Mouse (Mus musculus): ENCODE data around the gene Abca8a. TPM values are rescaled to one million over a fixed set of nuclear protein-coding genes. Genes with fewer than 3 reads are reported as not detected.
"Not testable (repeated sequence)": the region's sequence is repeated elsewhere in the genome, so short reads cannot be mapped to it uniquely, and the experiment has no call there.

Gene Abca8a
- polyA plus RNA-seq, 1 experiment from 2014 or later = 0.37 TPM

DNA sequence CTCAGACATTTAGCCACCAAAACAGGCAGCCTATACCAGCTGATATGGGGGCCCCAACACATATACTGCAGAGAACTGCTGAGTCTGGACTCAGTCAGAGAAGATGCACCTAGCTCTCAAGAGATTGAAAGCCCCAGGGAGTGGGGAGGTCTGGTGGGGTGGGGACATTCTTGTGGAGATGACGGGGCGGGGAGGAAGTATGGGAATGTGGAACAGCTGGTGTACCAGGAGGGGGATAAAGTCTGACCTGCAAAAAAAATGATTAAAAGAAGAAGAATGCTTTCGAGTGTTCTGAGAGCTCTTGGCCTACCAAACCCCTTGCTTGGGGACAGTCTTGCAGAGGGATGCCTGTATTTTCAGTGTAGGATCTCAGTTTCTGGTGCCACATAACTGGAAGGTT lies 42.1 kb downstream of the Abca8a start:
- no peak overlapping the region for H3K9ac ChIP-seq
- no peak for ATAC-seq
- H3K4me1 ChIP-seq = no peaks in the 10 kb centered on the region
- H3K27me3 ChIP-seq = no peaks in the 10 kb centered on the region
- no peak overlapping the region for H3K27ac ChIP-seq
- no peaks in the 10 kb centered on the region for H3K9me3 ChIP-seq (replicated peaks)
- H3K4me2 ChIP-seq = no peak overlapping the region
- H3K36me3 ChIP-seq (ENCODE audit: poor library complexity, severe bottlenecking) = no peaks in the 10 kb centered on the region
- WGBS = 85% methylated on average over 3 of the region's 3 CpGs
- no peak overlapping the region for H3K4me3 ChIP-seq

DNA sequence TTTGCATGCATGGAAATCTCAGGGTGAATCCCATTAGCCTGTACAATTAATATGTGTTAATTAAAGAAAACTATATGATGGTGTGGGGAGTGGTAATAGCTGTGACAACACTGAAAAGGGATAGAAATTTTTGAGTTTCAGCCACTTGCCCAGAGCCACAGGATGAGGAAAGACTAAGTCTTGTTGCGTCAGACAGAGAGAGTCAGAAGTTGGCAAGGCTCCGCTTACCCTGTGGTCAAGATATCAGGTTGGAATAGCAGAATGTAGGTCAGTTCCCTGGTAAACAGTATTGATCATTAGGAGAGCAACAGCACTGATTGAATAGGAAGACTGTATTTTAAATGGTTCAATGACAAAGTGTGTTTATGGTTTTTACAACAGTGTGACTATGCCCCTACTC lies 58.0 kb downstream of the Abca8a start:
- no peak overlapping the region for H3K27ac ChIP-seq
- H3K27me3 ChIP-seq = no peaks in the 10 kb centered on the region
- H3K4me2 ChIP-seq = no peak overlapping the region
- H3K9me3 ChIP-seq (replicated peaks) = no peaks in the 10 kb centered on the region
- 91% methylated on average over 2 of the region's 2 CpGs for WGBS
- no peak overlapping the region for H3K9ac ChIP-seq
- no peak overlapping the region for H3K4me3 ChIP-seq
- no peaks in the 10 kb centered on the region for H3K36me3 ChIP-seq (ENCODE audit: poor library complexity, severe bottlenecking)
- peaks cover 3% of the 10 kb centered on the region; the same call in 1 of the 2 replicates for H3K4me1 ChIP-seq
- ATAC-seq = no peak

DNA sequence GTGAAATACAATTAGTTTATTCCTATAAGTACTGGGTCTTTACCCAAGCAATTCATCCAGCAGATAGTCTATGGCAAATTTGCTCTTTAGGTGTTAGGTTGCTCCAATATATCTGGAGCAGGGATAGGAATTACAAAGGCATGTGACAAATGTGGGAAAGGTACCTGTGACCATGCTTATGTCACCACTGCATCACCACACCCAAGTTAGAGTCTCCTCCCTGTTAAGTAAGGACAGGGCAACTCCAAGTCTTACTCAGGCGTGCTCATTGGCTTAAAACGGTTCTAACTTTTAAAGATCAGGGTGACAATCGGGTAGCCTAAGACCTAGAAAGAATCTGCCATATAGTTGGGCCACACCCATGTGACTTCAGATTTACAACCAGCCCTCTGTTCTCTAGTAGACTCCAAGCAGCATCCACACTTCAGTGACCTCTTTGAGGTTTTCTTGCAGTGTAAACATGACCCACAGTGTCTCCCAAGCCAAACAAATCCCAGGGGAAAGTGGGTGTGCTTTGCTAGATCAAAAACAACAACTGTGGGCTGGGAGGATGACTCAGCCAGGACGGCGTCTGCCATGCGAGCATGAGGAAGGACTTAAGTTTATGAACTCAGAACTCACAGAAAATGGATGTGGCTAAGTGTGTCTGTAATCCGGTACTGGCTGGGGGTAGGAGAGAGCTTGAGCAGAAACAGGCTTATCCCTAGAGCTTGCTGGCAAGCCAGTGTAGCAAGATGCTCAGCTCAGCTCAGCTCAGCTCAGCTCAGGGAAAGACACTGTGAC lies 66.7 kb downstream of the Abca8a start:
- 82% methylated on average over 7 of the region's 7 CpGs for WGBS
- no peak overlapping the region for H3K27ac ChIP-seq
- ATAC-seq = no peak
- no peak overlapping the region for H3K4me3 ChIP-seq
- no peak overlapping the region for H3K4me2 ChIP-seq
- no peak overlapping the region for H3K9ac ChIP-seq
- no peaks in the 10 kb centered on the region for H3K27me3 ChIP-seq
- no peaks in the 10 kb centered on the region for H3K4me1 ChIP-seq
- no peaks in the 10 kb centered on the region for H3K9me3 ChIP-seq (replicated peaks)
- no peaks in the 10 kb centered on the region for H3K36me3 ChIP-seq (ENCODE audit: poor library complexity, severe bottlenecking)

DNA sequence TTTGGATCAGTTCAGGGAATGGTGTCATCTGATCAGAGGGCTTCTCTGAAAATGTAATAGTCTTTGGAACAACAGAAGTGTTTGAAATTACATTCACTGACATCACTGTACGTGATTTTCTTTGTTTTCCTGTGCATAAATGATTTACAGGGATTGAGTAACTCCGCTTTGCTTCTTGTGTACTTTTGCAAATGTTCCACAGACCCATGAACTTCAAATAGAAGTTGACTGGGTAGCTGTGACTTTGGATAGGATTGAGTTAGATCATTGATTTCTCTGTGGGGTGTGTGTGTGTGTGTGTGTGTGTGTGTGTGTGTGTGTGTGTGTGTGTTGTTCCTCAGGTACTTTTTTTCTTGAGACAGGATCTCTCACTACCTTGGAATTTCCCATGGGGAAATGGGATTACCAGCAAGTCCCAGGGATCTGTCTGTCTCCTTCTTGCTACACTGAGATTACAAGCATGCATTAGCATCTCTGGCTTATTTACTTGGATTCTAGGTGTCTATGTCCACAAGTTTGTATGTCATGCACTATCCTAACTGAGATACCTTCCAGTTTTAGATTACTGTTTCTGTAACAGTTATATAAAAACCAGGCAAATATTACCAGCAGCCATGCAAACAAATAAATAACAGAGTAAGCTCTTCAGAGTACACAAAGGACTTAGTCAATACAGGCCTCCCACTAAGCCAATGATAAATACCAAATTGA lies 84.8 kb downstream of the Abca8a start:
- WGBS = 82% methylated on average over 2 of the region's 2 CpGs
- Histone ChIP-seq H3K9ac (no peak overlapping the region), H3K4me1 (no peaks in the 10 kb centered on the region), H3K27ac (no peak overlapping the region), H3K4me3 (no peak overlapping the region), H3K27me3 (no peaks in the 10 kb centered on the region), H3K4me2 (no peak overlapping the region), H3K9me3 (replicated peaks) (no peaks in the 10 kb centered on the region), H3K36me3 (ENCODE audit: poor library complexity, severe bottlenecking) (no peaks in the 10 kb centered on the region)
- no peak for ATAC-seq

DNA sequence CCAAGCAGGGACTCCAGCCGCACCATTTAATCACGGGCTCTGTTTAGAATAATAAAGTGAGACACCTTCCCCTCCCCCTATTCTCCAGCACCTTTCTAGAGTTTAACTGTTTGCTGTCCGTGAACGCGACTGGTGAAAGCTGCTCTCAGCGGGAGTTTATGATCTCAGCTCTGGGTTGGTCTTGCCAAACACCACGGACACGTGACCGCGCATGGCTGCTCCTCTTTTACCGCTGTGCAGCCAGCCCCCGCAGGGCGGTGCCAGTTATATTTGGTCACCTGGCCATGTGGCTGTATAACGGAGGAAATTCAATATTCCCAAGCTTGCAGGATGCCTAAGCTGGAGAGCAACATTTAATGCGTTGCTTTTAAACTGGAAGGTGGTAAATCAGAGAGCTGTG lies 100.2 kb downstream of the Abca8a start, which contains the start of gene Abca8b:
TSS of gene Abca8b (minus strand) at position 222 of the 400 bp plus-strand sequence.
- Histone ChIP-seq H3K9ac (peak within 1 kb of the TSS; percentile 60), H3K36me3 (ENCODE audit: poor library complexity, severe bottlenecking) (no peaks in the 10 kb centered on the region), H3K4me1 (peaks cover 5% of the 10 kb centered on the region), H3K4me3 (peak within 1 kb of the TSS; percentile 43), H3K9me3 (replicated peaks) (no peaks in the 10 kb centered on the region), H3K27me3 (no peaks in the 10 kb centered on the region), H3K4me2 (peak within 1 kb of the TSS; percentile 67), H3K27ac (0 out of 2 replicates have a peak within 1 kb of the TSS, but pooled peaks have one; percentile 8)
- WGBS = under 1% methylated on average over 15 of the region's 15 CpGs
- ATAC-seq = peak; percentile 97

DNA sequence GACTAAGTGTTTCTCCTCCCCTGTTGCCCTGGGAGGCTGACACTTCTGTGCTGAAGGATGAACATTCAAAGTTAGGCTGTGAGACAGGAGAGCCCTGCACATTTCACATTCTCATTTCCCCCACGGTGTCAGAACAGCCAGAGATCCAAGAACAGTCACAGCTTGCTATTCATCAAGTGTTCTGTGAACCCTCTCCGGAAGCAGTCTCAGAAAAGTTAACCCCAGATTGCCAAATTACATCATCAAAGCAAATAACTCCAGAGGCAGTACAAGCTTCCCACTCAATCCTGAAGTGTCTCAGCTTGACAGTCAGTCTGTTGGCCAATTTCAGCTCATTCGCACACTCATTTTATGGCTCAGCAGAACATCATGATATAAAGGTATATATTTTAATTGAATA lies 100.8 kb downstream of the Abca8a start:
- peak; percentile 55 for ATAC-seq
- Histone ChIP-seq H3K9ac (no peak overlapping the region), H3K36me3 (ENCODE audit: poor library complexity, severe bottlenecking) (no peaks in the 10 kb centered on the region), H3K4me2 (peak overlapping the region; percentile 67), H3K9me3 (replicated peaks) (no peaks in the 10 kb centered on the region), H3K27ac (no peak overlapping the region), H3K27me3 (no peaks in the 10 kb centered on the region), H3K4me3 (peak overlapping the region; percentile 43), H3K4me1 (peaks cover 5% of the 10 kb centered on the region)
- WGBS = 6% methylated on average over 3 of the region's 3 CpGs

DNA sequence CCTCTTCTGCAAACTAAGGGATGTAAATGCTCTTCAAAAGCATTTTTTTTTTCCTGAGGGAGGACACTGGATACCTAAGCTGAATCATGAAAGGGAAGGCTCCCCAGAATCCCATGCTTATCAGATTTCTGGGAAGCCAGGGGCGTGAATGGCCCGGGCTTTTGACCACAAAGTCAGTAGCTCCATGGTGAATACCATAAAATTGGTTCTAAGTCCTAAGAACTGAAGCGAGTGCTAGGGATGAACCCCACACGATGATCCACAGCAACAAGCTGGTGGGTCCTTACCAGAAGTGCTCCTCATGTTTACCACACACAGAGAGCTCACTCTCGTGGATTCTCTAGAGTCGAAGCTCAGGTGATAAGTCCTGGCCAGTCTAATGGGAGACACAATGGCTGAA lies 101.8 kb downstream of the Abca8a start:
- no peak for ATAC-seq
- H3K4me2 ChIP-seq = no peak overlapping the region
- H3K9ac ChIP-seq = no peak overlapping the region
- H3K27ac ChIP-seq = no peak overlapping the region
- H3K4me3 ChIP-seq = no peak overlapping the region
- H3K9me3 ChIP-seq (replicated peaks) = no peaks in the 10 kb centered on the region
- 64% methylated on average over 6 of the region's 6 CpGs for WGBS
- no peaks in the 10 kb centered on the region for H3K27me3 ChIP-seq
- no peaks in the 10 kb centered on the region for H3K36me3 ChIP-seq (ENCODE audit: poor library complexity, severe bottlenecking)
- H3K4me1 ChIP-seq = peaks cover 5% of the 10 kb centered on the region

DNA sequence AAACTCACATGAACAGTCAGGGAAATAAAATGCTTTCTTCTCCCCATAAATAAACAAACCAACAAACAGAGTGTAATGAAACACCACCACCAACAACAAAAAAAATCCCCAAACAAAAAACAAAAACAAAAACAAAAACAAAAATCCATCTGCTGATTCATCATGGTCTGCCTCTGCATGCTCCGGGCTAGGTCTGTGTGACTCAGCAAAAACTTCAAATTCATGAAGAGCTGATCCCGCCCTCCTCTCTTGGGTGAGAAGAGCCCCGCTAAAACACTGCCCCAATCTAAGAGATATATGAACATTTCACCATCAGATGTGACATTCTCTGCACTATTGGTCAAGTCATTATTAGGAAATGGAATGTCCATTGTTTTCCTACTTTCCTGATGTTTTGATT lies 104.5 kb downstream of the Abca8a start:
- H3K27me3 ChIP-seq = no peaks in the 10 kb centered on the region
- H3K36me3 ChIP-seq (ENCODE audit: poor library complexity, severe bottlenecking) = no peaks in the 10 kb centered on the region
- no peak overlapping the region for H3K4me2 ChIP-seq
- no peaks in the 10 kb centered on the region for H3K9me3 ChIP-seq (replicated peaks)
- no peak overlapping the region for H3K27ac ChIP-seq
- no peak overlapping the region for H3K9ac ChIP-seq
- no peak overlapping the region for H3K4me3 ChIP-seq
- H3K4me1 ChIP-seq = peaks cover 5% of the 10 kb centered on the region
- WGBS = 82% methylated on average over 3 of the region's 3 CpGs
- ATAC-seq = no peak

DNA sequence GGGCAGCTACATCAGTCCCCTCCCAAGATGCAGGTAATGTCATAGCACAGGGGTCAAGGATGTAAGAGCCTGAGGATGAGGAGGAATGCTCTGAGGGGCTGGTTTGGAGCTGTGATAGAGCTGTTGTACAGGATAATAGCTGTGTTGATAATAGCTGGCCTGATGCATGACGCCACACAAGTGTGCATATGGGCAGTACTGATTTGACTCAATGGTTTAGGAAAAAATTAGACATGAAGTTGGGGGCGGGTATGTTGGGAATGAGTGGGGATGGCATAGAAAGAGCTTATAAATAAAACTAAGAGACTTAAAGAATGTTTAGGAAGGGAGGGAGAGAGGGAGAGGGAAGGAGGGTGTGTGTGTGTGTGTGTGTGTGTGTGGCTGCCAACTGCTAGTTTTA lies 105.5 kb downstream of the Abca8a start:
- H3K27ac ChIP-seq = no peak overlapping the region
- no peaks in the 10 kb centered on the region for H3K27me3 ChIP-seq
- ATAC-seq = no peak
- H3K4me1 ChIP-seq = peaks cover 5% of the 10 kb centered on the region
- H3K4me3 ChIP-seq = no peak overlapping the region
- H3K9ac ChIP-seq = no peak overlapping the region
- no peak overlapping the region for H3K4me2 ChIP-seq
- WGBS = 83% methylated on average over 2 of the region's 2 CpGs
- H3K36me3 ChIP-seq (ENCODE audit: poor library complexity, severe bottlenecking) = no peaks in the 10 kb centered on the region
- H3K9me3 ChIP-seq (replicated peaks) = no peaks in the 10 kb centered on the region

DNA sequence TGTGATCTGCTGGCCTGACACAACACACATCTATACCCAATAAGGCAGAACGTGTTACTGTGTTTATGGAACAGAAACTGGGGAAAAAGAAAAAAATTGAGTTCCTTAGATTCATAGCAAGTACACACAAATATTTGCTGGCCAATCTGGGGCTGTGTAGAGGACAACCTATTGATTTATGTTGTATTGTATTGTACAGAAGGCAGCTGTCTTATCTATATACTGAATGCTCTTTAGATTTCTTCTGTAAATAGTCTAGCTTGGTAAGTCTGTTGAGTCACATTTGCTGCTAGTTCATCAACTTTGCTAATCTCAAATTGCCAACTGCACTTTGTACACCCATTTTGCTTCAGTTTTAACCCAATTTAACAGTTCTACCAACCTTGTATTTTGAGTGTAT lies 107.6 kb downstream of the Abca8a start:
- 61% methylated on average over 1 of the region's 1 CpGs for WGBS
- Histone ChIP-seq H3K36me3 (ENCODE audit: poor library complexity, severe bottlenecking) (no peaks in the 10 kb centered on the region), H3K27ac (no peak overlapping the region), H3K27me3 (no peaks in the 10 kb centered on the region), H3K4me1 (no peaks in the 10 kb centered on the region), H3K9ac (no peak overlapping the region), H3K4me2 (no peak overlapping the region), H3K9me3 (replicated peaks) (no peaks in the 10 kb centered on the region), H3K4me3 (no peak overlapping the region)
- no peak for ATAC-seq

DNA sequence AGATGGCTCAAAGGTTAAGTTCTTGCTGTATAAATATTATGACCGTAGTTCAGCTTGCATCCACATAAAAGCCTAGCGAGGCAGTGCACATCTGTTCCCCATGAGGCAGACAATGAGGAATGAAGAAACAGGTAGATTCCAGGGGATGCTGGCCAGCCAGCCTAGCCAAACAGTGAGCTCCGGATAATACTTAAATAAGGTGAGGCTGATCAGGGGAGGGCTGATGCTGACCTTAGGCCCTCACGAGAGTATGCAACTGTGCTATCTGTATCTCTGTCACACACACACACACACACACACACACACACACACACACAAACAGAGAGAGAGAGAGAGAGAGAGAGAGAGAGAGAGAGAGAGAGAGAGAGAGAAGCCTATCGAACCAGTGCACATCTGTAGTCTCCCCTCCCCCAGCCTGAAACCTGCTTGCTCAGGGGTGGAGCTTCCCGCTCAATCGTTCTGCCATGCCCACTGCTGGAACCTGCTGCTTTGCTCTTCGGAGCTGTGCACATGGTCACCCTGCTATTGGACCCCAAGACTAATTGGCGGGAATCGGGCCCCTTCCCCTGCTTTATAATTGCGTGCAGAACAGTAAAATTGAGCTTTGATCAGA lies 108.2 kb downstream of the Abca8a start:
- not testable (repeated sequence) for H3K27ac ChIP-seq; H3K27me3 ChIP-seq; H3K9me3 ChIP-seq (replicated peaks); H3K9ac ChIP-seq; H3K4me2 ChIP-seq; H3K4me3 ChIP-seq; H3K4me1 ChIP-seq; ATAC-seq; H3K36me3 ChIP-seq (ENCODE audit: poor library complexity, severe bottlenecking)
- 43% methylated on average over 10 of the region's 11 CpGs for WGBS

DNA sequence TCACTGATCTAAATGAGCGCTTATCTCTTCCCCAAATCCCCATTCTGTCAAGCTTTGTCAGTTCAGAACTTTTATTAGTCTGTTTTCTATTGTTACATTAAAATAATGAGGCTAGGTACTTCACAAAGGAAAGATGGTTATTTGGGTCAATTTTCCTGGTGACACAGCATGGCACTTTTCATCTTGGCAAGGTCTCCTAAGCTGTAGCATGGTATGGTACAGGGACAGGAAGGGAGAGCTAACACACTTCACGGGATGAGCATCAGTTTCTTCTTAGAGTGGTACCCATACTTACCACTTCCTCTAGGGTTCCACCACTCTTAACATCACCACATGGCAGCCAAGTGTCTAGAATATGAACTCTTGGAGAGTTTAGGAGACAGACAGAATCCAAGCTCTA lies 113.9 kb downstream of the Abca8a start:
- WGBS = 92% methylated on average over 2 of the region's 2 CpGs
- no peak for ATAC-seq

More for the DNA sequence above, 113.9 kb downstream of the Abca8a start:
- no peak overlapping the region for H3K4me3 ChIP-seq
- no peaks in the 10 kb centered on the region for H3K36me3 ChIP-seq (ENCODE audit: poor library complexity, severe bottlenecking)
- H3K27me3 ChIP-seq = no peaks in the 10 kb centered on the region
- H3K9ac ChIP-seq = no peak overlapping the region
- H3K27ac ChIP-seq = no peak overlapping the region
- no peak overlapping the region for H3K4me2 ChIP-seq
- no peaks in the 10 kb centered on the region for H3K9me3 ChIP-seq (replicated peaks)
- no peaks in the 10 kb centered on the region for H3K4me1 ChIP-seq

Measured in forebrain, embryonic 13.5 days (tissue).